Mouse (Mus musculus) CH12.LX (cell line): ENCODE data around the gene Ier2.

Source experiments
- CTCF ChIP-seq, 2 experiments: IDR thresholded peaks in 1 of 2; conservative IDR thresholded peaks in 1 of 2; 2 replicates each; pipeline ENCODE4 v1.5.1; 2011 to 2012; ENCODE audit warnings: low read depth in 2 of 2, low read length in 2 of 2, improper control_type of control experiment in 1 of 2, inconsistent platforms in 1 of 2, mild to moderate bottlenecking in 1 of 2, moderate library complexity in 1 of 2
- ETS1 ChIP-seq: conservative IDR thresholded peaks from 2 replicates; pipeline ENCODE4 v1.6.1; 2012; ENCODE audit warnings: low read depth, mild to moderate bottlenecking, inconsistent platforms, low read length, improper control_type of control experiment, moderate library complexity
- IRF4 ChIP-seq: IDR thresholded peaks from 2 replicates; pipeline ENCODE4 v1.6.1; 2014; ENCODE audit warnings: low read depth, mild to moderate bottlenecking, inconsistent platforms, low read length, improper control_type of control experiment
- MAX ChIP-seq: IDR thresholded peaks from 2 replicates; pipeline ENCODE4 v1.6.1; 2011; ENCODE audit warnings: low read length, improper control_type of control experiment
- MAZ ChIP-seq: IDR thresholded peaks from 2 replicates; pipeline ENCODE4 v1.6.1; 2012; ENCODE audit warnings: low read depth, mild to moderate bottlenecking, inconsistent platforms, low read length, improper control_type of control experiment, moderate library complexity
- MXI1 ChIP-seq: IDR thresholded peaks from 2 replicates; pipeline ENCODE4 v1.6.1; 2011; ENCODE audit warnings: mild to moderate bottlenecking, low read depth, low read length, improper control_type of control experiment
- POLR2A ChIP-seq: IDR thresholded peaks from 2 replicates; pipeline ENCODE4 v1.6.1; 2011; ENCODE audit warnings: low read depth, mild to moderate bottlenecking, improper control_type of control experiment, low read length
- POLR2AphosphoS2 ChIP-seq: IDR thresholded peaks from 2 replicates; pipeline ENCODE4 v1.6.1; 2011; ENCODE audit warnings: low read depth, low read length, improper control_type of control experiment
- SMC3 ChIP-seq: IDR thresholded peaks from 2 replicates; pipeline ENCODE4 v1.6.1; 2011; ENCODE audit warnings: low read depth, low read length, improper control_type of control experiment
- TCF12 ChIP-seq: IDR thresholded peaks from 2 replicates; pipeline ENCODE4 v1.6.1; 2014; ENCODE audit warnings: low read depth, mild to moderate bottlenecking, inconsistent platforms, low read length, improper control_type of control experiment
- ZC3H11A ChIP-seq: IDR thresholded peaks from 2 replicates; pipeline ENCODE4 v1.6.1; 2012; ENCODE audit warnings: low read depth, mild to moderate bottlenecking, inconsistent platforms, low read length, improper control_type of control experiment

- TF ChIP-seq POLR2AphosphoS2 (no peak), ZC3H11A (no peak), MAX (no peak), MAZ (no peak), POLR2A (no peak), ETS1 (no peak), CTCF (conservative IDR thresholded peaks at IDR 0.05 in 1 of 2, IDR thresholded peaks at IDR 0.05 in 1 of 2; ENCODE audit: low read depth in 2 of 2, low read length in 2 of 2) (no peak), SMC3 (no peak), MXI1 (no peak), TCF12 (no peak), IRF4 (no peak)
These were observed 5.0 kb downstream of the Ier2 start for GRCm38 (mm10) chr8:84657680-84658079.
